Mouse (Mus musculus) embryonic fibroblast, embryonic 13.5 days (primary cell): ENCODE results near the gene Sgsm2. TPM values are rescaled to one million over a fixed set of nuclear protein-coding genes. Genes with fewer than 3 reads are reported as not detected.
A peak's percentile ranks its signal among the peaks of the same experiment; 100 is the strongest.

Source experiments
- H3K27ac ChIP-seq: 2 replicates; pipeline ENCODE4 v1.5.1; 2012; ENCODE audit warnings: low read length, control low read depth, inconsistent platforms; ENCODE audit not compliant: insufficient read depth
- H3K4me1 ChIP-seq: 2 replicates; pipeline ENCODE4 v1.6.1; 2011; ENCODE audit warnings: low read length; ENCODE audit not compliant: control insufficient read depth, insufficient read depth
- H3K4me3 ChIP-seq: 2 replicates; pipeline ENCODE4 v1.5.1; 2011; ENCODE audit warnings: mild to moderate bottlenecking, control low read depth, low read length; ENCODE audit not compliant: insufficient read depth
- CTCF ChIP-seq: IDR thresholded peaks from 2 replicates; pipeline ENCODE4 v1.5.1; 2011; ENCODE audit warnings: mild to moderate bottlenecking, control low read depth, low read length, moderate library complexity, borderline replicate concordance; ENCODE audit not compliant: insufficient read depth
- POLR2A ChIP-seq: IDR thresholded peaks from 2 replicates; pipeline ENCODE4 v1.6.1; 2011; ENCODE audit warnings: low read depth, mild to moderate bottlenecking, control low read depth, low read length, moderate library complexity
- polyA plus RNA-seq: library from polyadenylated mRNA; stranded (reverse); fragments of >200 nt; gene quantifications from 2 replicates; pipeline ENCODE4 v1.2.4, GENCODE M21; 2011; ENCODE audit warnings: low read depth; ENCODE audit not compliant: missing spikeins, insufficient read length

Sgsm2 gene
- polyA plus RNA-seq, 1 experiment: 11.4 TPM

GRCm38 (mm10) chr11:74912492-74912891 is 15.6 kb upstream of the Sgsm2 start:
- H3K27ac ChIP-seq: no peak overlapping the region; the same call in 1 of the 2 replicates
- no peak overlapping the region for H3K4me3 ChIP-seq
- no peak for TF ChIP-seq POLR2A
- no peak for TF ChIP-seq CTCF
- H3K4me1 ChIP-seq: no peaks in the 10 kb centered on the region; the same call in 1 of the 2 replicates

GRCm38 (mm10) chr11:74909978-74910377 is 13.1 kb upstream of the Sgsm2 start:
- TF ChIP-seq CTCF (no peak), POLR2A (no peak)
- no peaks in the 10 kb centered on the region; the same call in 1 of the 2 replicates for H3K4me1 ChIP-seq
- no peak overlapping the region for H3K4me3 ChIP-seq
- H3K27ac ChIP-seq: no peak overlapping the region

- TF ChIP-seq CTCF (no peak), POLR2A (no peak; the same call in 1 of the 2 replicates)
- Histone ChIP-seq H3K4me3 (no peak overlapping the region), H3K4me1 (no peaks in the 10 kb centered on the region; the same call in 1 of the 2 replicates), H3K27ac (no peak overlapping the region)
Measured at GRCm38 (mm10) chr11:74908618-74909399, 11.9 kb upstream of the Sgsm2 start.

GRCm38 (mm10) chr11:74907850-74908249 is 11.0 kb upstream of the Sgsm2 start:
- Histone ChIP-seq H3K4me1 (no peaks in the 10 kb centered on the region; the same call in 1 of the 2 replicates), H3K27ac (no peak overlapping the region), H3K4me3 (no peak overlapping the region)
- TF ChIP-seq CTCF: no peak
- no peak for TF ChIP-seq POLR2A

GRCm38 (mm10) chr11:74902416-74902815 is 5.6 kb upstream of the Sgsm2 start:
- no peaks in the 10 kb centered on the region for H3K4me1 ChIP-seq
- H3K27ac ChIP-seq: no peak overlapping the region
- no peak for TF ChIP-seq CTCF
- no peak for TF ChIP-seq POLR2A
- H3K4me3 ChIP-seq: no peak overlapping the region

GRCm38 (mm10) chr11:74901555-74901954 is 4.7 kb upstream of the Sgsm2 start:
- H3K4me3 ChIP-seq: no peak overlapping the region
- no peaks in the 10 kb centered on the region for H3K4me1 ChIP-seq
- H3K27ac ChIP-seq: no peak overlapping the region
- TF ChIP-seq CTCF (no peak), POLR2A (no peak)

- Histone ChIP-seq H3K4me3 (peak overlapping the region; percentile 94), H3K27ac (peak overlapping the region; percentile 58), H3K4me1 (no peaks in the 10 kb centered on the region; the same call in 1 of the 2 replicates)
- TF ChIP-seq POLR2A: no peak
- TF ChIP-seq CTCF: no peak
Measured at GRCm38 (mm10) chr11:74898517-74898827, 1.6 kb upstream of the Sgsm2 start.

GRCm38 (mm10) chr11:74897678-74898516 is 1.0 kb upstream of the Sgsm2 start, which contains the start of gene Tsr1:
TSS of gene Tsr1 (plus strand) at chr11:74898071.
- H3K27ac ChIP-seq: peak within 1 kb of the TSS; percentile 58
- peak within 1 kb of the TSS; percentile 94 for H3K4me3 ChIP-seq
- TF ChIP-seq CTCF: no peak
- TF ChIP-seq POLR2A: peak; percentile 73
- H3K4me1 ChIP-seq: no peaks in the 10 kb centered on the region; the same call in 1 of the 2 replicates

GRCm38 (mm10) chr11:74895980-74896900 is 620 bp downstream of the Sgsm2 start:
- peak overlapping the region; percentile 88 for H3K4me3 ChIP-seq
- peak overlapping the region; percentile 92 for H3K27ac ChIP-seq
- H3K4me1 ChIP-seq: no peaks in the 10 kb centered on the region; the same call in 1 of the 2 replicates
- TF ChIP-seq CTCF: peak; percentile 54; the same call in 1 of the 2 replicates
- TF ChIP-seq POLR2A: 0 out of 2 replicates have a peak, but pooled peaks have one; percentile 10
